Mouse (Mus musculus) adrenal gland, postnatal 36 days (tissue): ENCODE results near the gene Plekhm2. TPM values are rescaled to one million over a fixed set of nuclear protein-coding genes. Genes with fewer than 3 reads are reported as not detected.

Experiments
- DNase-seq, 2 experiments: peaks; one replicate each; pipeline ENCODE4 v3.0.0; 2021; ENCODE audit warnings: mixed read lengths in 1 of 2
- total RNA-seq, 2 experiments: library from RNA; stranded (reverse); gene quantifications; 2 replicates each; pipeline ENCODE4 v1.2.3; 2021

Plekhm2 gene
- total RNA-seq, 2 experiments from 2014 or later = 46.0 to 65.8 TPM

DNA sequence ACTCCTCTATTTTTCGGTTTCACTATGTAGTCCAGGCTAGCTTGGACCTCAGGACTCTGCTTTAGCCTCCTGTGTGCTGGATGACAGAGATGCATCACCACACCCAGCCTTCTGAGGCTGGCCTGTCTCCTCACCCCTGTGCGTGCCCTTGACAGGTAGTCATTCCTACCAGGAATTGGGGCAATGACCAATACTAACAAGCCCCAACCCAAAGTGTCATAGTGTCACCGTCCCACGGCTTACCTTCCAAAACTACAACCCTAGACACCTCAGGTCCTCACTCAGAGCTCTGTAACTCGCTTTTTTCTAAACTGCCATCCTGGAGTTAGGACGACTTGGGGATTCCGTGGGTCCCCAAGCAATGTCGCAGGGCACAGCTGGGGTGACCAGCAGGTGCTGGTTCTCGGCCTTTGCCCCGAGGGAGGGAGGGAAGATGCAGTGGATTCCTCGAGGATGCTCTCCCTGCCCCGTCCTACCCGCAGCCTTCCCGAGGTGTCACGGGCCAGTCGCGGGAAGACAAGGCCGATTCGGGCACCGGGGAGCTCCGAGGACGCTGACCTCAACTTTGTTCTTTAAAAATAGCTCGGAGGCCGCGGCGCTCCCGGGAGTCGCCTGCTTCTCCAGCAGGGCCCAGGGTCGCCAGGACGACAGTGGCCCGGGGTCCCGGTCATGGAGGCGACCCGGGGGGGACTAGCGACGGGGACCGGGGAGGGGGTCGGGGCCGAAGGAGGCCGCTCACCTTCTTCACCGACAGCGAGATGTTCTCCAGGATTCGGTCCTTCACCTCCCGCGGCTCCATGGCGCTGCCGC lies 1.4 kb downstream of the Plekhm2 start:
- peak; percentile 64 to 65 for DNase-seq

DNA sequence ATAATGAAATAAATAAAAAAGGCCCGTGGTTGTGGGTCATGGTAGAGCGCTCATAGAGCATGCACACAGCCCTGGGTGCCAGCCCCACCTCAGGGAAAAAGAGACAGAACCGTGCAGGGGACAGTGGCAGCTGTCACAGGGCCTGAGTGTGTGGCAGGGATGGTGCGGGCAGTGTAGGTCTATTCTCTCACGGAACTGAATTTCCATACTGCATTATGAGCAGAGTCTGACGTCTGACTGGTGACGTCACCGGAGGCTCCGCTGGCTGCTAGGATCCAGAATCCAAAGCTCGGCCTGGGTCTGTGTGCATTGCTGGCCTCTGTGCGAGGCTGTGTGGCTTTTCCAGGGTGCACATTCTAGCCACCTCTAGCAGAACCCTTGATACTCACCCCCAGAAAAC lies 3.8 kb downstream of the Plekhm2 start:
- DNase-seq = no peak

DNA sequence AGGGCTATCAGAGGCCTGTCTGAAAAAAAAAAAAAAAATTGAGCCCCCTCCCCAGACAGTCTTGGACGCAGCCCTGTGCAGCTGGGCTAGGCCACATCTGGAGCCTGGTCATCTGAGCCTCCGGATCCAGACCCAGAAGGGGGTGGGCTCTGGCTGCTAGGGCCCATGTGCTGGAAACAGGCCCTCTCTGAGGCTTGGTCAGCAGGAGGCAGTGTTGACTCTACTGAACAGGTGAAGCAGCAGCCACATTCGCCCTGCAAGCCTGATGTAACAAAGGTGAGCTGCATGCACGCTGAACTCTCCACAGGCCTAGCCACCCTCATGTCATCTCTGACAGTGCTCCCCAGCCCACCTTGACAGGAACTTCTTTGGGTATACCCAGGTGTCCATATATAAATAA lies 5.0 kb downstream of the Plekhm2 start:
- peak in 1 of 2 experiments; percentile 17 for DNase-seq

DNA sequence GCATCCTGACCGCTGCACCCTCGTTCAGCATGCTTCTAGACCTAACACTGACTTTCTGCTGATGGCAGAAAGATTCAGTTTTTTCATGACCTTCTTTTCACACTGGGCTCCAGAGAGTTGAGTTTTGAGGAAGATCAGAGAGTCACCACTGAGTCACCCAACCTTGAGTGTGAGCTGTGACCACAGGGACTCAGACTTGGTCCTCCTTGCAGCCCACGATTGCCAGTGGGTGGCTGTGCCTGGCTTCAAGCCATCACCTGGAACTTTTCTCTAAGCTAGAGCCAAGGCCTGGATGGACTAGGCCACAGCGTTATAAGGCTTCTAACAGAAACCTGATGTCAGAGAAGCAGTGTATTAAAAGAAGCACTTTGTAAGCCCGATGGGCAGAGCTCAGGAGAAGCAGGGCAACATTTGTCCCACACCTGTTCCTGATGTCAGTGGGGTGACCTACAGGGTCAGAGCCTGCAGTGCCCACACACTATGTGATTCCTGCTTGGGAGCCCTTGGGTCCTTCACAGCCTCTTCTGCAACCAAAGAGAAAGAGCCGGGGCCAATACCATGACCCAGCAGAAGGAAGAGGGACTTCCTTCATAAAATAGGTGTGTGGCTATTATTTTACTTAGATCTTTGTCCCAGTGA lies 5.7 kb downstream of the Plekhm2 start:
- DNase-seq = peak; percentile 84 to 87

DNA sequence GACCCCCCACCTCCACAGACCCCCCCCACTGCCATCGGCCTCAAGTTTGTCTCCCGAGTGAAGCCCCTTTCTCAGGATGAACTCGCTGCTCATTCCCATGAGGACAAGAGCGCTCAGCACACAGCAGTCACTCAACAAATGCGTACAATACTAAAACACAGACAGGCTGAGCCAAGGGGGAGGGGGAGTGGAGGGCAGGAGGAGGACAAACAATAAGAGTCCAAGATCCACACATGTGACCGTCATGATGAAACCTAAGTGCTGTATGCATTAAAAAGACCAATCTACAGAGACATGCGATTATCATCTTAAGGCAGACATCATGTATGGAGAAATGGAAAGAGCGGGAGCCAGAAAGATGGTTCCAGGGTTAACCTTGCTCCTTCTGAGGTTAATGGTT lies 7.8 kb downstream of the Plekhm2 start:
- no peak for DNase-seq

DNA sequence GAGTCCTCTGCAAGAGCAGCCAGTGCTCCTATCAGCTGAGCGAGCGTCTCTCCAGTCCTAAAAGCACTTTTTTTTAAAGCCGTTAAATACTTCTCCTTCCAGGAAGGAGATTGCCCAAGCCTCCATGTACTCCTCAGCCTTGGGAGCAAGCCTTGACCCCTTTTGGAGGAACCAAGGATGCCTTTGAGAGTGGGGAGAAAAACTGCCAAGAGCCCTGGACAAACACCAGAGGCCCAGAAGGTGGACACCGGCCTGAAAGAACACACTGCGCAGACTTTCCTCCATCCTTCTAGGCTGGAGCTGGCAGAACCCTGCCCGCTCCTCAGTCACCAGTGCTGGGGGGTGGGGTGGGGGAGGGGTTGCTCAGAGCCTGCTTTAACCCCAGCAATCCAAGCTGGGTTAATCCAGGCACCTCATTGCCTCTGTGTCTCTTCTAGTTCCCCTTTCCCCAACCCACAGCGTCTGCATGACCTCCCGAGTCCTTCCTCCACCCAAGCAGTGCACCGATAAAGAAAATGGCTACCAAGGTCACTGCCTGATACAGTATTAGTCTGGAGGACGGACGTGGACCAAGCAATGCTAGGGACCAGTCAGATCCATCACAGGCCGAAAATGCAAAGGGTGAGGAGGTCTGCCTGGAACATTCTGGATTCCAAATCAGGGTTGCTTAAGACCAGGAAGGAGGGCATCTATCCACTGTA lies 8.6 kb downstream of the Plekhm2 start:
- peak; percentile 60 for DNase-seq

DNA sequence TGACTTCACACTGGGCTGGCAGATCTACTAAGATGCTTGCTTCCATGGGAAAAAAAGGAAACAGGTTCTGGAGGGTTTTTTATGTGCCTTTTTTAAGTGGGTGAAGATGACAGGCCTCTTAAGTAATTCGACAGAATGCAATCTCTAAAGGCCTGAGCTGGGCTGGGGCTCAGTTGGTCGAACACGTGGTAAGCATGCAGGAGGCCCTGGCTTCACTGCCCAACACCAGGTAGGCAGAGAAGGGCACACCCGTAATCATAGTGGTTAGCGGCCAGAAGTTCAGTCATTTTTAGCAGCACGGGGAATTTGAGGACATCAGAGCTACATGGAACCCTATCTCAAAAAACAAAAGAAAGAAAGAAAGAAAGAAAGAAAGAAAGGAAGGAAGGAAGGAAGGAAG lies 10.2 kb downstream of the Plekhm2 start:
- no peak for DNase-seq

DNA sequence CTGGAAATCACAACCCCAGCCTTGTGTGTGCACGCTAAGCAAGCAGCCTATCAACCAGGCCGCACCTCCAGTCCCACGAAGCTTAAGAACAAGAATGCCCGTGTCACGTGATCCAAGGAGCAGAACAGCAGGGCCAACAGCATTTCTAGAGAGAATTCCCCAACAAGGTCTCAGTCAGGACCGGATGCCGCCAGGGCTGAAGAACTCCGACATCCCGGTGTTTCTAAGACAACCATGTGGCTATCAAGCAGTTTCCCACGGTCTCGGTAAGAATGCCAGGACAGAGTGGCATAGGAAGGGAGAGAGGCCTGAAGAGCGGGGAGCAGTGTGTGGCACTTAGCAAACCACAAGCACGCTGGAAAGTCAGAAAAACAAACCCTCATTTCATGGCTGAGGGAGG lies 10.9 kb downstream of the Plekhm2 start:
- DNase-seq = no peak

DNA sequence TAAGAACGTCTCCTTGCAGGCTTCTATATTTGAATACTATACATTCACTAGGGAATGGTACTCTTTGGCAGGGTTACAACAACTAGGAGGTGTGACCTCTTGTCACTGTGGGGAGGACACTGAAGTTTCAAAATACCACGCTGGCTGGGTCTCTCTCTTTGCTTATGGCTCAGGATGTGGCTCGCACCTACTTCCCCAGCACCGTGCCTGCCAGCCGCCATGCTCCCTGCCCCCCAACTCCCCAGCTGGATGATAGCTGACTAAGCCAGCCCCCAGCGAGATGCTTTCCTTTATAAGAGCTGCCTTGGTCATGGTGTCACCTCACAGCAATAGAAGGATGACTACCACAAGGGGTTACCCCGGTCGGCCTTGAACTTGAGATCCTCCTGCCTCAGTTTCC lies 11.7 kb downstream of the Plekhm2 start:
- DNase-seq = no peak

DNA sequence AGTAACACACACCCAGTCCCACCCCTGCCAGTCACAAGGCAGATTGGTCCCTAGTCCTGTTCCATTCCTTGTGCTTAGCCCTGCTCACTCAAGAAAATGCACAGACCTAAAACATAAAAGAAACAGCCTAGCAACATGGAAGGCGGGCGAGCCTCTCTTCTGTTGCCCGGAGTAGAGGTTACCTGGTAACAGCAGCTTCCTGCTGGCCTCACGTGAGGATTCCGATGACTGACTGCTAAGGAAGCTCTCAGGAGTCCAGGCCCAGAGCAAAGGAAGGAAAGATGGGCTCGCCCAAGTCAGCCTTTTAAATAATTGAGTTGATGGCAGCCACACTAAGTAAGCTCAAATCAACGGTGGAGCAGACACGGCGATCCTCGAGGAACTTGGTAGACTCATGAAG lies 12.8 kb downstream of the Plekhm2 start:
- no peak for DNase-seq

DNA sequence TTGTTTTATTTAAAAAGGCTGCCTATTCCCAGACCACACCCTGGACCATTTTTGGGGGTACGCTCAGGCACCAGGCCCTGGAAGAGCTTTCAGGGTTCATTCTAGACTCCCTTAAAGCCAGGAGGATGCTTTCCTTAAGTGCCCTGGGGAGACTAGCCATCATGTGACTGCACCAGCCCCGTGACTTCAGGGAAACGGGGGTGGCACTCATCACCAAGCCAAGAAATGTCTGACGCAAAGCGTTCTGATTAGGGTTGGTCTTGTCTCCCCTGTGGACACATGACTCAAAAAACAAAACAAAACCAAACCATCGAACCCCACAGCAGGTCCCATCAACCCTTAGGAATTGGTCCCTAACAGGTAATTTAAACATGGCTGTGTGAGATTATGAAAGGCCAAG lies 13.4 kb downstream of the Plekhm2 start:
- no peak for DNase-seq

DNA sequence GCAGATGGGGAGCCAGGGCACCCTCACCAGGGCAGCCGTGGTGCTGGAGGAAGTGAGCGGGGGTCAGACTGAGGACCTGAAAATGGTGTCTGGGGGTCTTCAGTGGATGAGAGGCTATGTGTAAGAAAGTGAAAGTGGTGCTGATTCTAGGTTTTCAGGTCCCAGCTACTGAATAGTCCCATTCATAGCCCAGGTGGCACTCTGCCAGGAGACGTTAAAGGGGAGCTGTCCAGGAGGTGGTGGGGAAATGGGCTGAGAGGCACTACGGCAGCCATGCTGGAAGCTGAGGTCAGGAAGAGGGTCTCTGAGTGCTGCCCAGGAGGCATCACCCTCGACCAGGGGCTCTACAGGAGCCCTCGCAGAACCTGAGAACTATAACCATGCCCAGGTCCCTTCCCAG lies 15.5 kb downstream of the Plekhm2 start:
- DNase-seq = no peak

DNA sequence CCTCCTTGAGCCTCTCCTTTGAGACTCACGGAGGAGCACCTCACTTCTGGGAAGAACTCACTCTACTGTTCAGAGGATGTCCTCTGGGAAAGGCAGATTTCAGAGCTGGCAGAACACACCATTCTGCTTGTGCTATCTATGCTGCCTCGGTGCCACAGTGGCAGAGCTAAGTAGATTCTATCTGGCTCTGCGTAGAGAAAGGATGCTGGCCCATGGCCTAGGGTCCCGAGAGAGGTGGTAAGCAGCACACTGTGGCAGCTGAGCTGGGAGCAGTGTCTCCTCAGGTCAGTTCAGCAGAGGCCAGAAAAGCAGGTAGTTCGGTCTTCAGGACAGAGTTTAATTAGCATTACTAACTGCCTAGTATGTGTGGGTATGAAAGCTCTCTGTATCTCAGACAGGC lies 16.4 kb downstream of the Plekhm2 start:
- no peak for DNase-seq

DNA sequence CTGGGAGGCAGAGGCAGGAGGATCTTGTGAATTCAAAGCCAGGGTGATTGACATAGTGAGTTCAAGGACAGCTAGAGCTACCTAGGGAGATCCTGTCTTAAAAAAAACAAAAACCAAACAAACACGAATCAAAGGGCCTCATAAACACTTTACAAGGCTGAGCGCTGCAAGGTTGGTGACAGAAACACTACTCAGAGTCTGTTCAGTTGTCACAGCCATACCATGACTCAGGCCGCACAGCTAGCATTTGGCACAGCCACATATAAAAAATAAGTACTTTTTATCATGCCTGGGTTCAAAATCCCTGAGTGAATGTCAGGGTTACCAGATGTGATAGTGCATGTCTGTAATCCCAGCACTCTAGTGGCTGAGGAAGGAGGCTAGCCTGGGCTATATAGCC lies 17.5 kb downstream of the Plekhm2 start:
- peak in 1 of 2 experiments; percentile 64 for DNase-seq

DNA sequence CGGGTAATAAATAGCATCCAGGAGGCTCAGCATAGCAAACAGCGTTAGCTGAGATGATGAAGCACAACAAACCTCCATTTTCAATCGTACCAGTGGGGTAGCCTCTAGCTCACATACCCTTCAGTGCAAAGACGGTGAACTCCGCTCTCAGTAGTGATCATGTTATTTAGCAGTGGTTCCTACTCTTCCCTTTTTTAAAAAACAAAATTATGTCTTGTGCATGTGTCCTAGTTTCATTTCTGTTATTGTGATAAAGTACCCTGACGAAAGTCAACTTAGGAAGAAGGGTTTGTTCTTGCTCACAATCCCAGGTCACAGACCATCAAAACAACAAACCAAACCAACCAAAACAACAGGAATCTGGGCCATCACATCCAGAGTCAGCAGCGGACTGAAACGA lies 18.7 kb downstream of the Plekhm2 start:
- no peak for DNase-seq

DNA sequence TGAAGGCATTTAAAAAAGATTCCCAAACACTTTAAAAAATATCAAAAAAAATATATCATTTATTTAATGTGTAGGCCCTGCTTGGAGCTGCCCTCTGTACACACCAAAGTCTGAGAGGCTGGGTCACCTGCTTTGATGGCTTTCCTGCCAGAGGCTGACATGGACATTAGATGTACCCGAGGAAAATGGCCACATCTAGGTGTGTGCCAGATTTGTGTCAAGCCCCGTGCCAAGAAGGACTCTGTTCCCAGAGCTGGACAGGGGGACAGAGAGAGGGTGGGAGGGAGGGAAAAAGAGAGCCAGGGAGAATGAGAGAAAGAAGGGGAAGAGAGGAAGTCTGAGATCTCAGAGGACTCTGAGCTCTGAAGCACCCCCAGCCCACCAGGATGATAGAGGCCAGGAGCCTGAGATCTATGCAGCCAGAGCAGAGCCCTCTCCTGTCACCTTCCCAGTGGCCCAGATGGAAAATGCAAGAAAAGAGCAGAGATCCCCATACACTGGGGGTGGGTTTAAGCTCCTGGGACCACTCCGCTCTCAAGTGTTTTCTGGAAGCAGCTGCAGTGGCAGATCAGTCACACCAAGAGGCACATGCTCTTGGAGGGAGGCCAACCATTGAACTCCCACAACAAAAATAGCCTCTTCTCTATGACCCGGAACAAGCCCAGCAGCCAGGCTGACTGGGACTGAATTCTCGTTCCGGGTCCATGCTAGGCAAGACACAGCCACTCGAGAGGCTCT lies 21.4 kb downstream of the Plekhm2 start:
- peak; percentile 60 to 77 for DNase-seq

DNA sequence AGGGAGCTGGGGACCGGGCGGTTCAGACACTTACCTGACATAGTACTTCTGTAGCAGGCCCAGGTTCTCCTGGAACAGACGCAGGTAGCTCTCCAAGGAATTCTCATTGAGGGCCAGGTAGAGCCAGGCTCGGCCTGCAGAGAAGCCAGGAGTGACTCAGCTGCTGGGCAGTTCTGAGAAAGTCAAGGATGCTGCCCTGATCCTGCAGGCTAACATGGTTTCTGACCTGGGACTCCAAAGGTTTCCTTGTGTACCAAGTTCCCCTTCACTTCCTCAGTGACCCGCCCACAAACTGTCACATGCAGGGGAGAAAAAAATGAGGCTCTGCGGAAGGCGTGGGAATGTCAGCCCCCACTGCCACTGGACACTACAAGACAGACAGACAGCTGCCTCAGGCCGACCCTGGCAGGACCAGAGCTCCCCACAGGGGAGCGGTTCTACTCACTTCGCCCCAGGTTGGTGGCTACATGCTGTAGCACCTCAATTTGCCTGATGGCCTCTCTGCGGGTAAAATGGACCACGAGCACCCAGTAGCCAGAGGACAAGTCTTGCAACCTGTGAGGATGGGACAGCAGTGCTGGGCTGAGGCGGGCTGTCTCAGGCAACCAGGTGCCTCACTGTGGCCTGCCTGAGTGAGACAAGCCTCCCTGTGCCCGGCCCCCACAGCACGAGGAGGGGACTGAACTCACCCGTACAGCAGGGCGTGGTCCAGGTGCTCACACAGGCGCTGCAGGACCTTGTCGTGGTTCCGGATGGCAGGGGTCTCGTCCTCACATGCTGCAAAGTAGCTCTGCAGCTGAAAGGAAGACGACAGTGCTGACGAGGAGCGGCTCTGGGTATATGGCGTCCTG lies 22.5 kb downstream of the Plekhm2 start:
- peak; percentile 42 to 43 for DNase-seq

DNA sequence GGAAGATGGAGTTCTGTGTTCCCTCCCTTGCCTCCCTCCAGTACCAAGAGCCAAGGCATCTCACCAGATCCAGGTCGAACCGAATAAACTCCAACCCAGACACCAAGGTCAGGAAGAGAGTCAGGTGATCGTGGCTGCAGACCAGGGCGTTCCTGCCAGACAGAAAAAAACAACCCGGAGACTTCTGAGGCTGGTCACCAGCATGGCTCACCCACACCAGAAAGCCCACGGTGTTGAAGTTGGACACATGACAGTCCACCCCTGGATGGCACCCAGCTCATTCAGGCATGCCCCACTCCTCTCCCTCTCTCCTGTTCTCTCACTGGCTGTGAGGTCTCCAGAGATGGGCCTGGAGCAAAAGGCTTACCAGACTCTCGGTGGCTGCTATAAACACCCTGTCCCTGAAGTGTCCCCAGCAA lies 23.3 kb downstream of the Plekhm2 start:
- DNase-seq = peak in 1 of 2 experiments; percentile 45

DNA sequence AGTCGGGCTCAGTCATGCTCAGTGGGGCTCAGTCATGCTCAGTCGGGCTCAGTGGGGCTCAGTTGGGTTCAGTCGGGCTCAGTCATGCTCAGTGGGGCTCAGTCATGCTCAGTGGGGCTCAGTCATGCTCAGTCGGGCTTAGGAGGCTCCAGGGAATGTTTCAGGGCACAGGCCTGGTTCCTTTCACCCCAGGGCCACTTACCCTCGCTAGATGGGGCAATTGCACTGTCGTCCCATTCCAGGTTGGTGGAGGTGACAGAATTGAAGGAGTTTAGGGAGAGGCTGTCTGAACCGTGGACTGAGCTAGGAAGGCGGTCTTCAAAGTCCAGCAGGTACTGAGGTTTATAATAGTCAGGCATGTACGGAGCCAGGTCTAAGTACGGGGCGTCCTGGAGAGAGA lies 25.2 kb downstream of the Plekhm2 start:
- DNase-seq = no peak

DNA sequence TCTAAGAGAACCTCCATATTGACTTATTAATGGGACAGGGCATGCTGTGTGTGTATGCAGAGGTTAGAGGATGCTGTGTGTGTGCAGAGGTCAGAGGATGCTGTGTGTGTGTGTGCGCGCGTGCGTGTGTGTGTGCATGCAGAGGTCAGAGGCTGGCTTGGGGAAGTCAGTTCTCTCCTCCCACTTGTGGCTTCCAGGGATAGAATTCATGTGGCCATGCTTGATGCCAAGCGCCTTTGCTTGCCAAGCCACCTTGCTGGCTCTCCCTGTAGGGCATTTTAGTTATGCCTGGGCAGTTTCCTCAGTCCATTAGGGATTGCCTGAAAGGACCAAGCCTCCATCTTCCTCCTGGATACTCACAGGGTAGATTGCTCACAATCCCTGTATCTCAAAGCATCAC lies 28.0 kb downstream of the Plekhm2 start:
- no peak for DNase-seq

DNA sequence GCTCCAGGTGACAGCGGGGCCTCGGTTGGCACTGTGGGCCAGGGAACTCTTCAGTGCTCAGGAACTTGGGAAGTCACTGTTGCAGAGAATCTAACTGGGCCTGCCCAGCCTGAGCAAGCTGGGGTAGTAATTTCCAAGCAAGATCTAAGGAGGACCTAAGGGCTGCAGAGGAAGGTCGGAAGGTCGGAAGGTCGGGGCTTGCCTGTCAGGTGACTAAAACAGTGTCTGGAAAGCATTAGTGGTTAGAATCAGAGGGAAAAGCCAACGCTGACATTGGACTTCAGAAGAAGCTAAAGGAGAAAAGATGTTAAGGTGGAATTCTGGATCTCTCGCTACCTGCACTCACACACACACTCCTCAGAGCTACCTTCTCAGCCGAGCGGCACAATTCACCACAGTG lies 28.7 kb downstream of the Plekhm2 start:
- no peak for DNase-seq
